Mouse (Mus musculus) heart, embryonic 14.5 days (tissue): Measurements from ENCODE around the gene Phc2. TPM values are rescaled to one million over a fixed set of nuclear protein-coding genes. Genes with fewer than 3 reads are reported as not detected.
"Not testable (repeated sequence)": the region's sequence is repeated elsewhere in the genome, so short reads cannot be mapped to it uniquely, and the experiment has no call there.

Experiments
- ATAC-seq: fragments of 200-750 bp; cut with Nextera tagmentation; 2 replicates; pipeline ENCODE4 v1.8.0; 2017; ENCODE audit warnings: low read depth, moderate TSS enrichment; ENCODE audit not compliant: insufficient number of reproducible peaks, insufficient read depth, low FRiP score
- H3K27ac ChIP-seq, 2 experiments: fragments of 200-500 bp in 1 of 2; fragments of 300-500 bp in 1 of 2; sonication (generic) in 1 of 2; replicated peaks in 1 of 2; 2 replicates each; pipeline ENCODE4 v1.5.1; 2012 to 2014; ENCODE audit warnings: low read depth in 2 of 2, low read length in 2 of 2, control low read depth in 1 of 2, mild to moderate bottlenecking in 1 of 2, mixed read lengths in 1 of 2; ENCODE audit not compliant: control insufficient read depth in 1 of 2, insufficient read depth in 1 of 2
- H3K27me3 ChIP-seq: fragments of 300-500 bp; sonication (generic); 2 replicates; pipeline ENCODE4 v1.6.1; 2014; ENCODE audit warnings: mild to moderate bottlenecking, low read length, control low read depth; ENCODE audit not compliant: control insufficient read depth, insufficient read depth
- H3K36me3 ChIP-seq: fragments of 300-500 bp; sonication (generic); 2 replicates; pipeline ENCODE4 v1.6.1; 2014; ENCODE audit warnings: mild to moderate bottlenecking, control low read depth, low read length, mixed read lengths; ENCODE audit not compliant: control insufficient read depth, insufficient read depth
- H3K4me1 ChIP-seq, 2 experiments: fragments of 200-500 bp in 1 of 2; fragments of 300-500 bp in 1 of 2; sonication (generic) in 1 of 2; 2 replicates each; pipeline ENCODE4 v1.6.1; 2012 to 2014; ENCODE audit warnings: low read length in 2 of 2, control low read depth in 1 of 2, mixed read lengths in 1 of 2; ENCODE audit not compliant: control insufficient read depth in 2 of 2, insufficient read depth in 2 of 2
- H3K4me2 ChIP-seq: fragments of 300-500 bp; sonication (generic); 2 replicates; pipeline ENCODE4 v1.6.1; 2014; ENCODE audit warnings: mild to moderate bottlenecking, low read length
- H3K4me3 ChIP-seq, 2 experiments: fragments of 200-500 bp in 1 of 2; fragments of 300-500 bp in 1 of 2; sonication (generic) in 1 of 2; 2 replicates each; pipeline ENCODE4 v1.5.1; 2012 to 2014; ENCODE audit warnings: low read length in 2 of 2, mild to moderate bottlenecking in 2 of 2, control low read depth in 1 of 2, low read depth in 1 of 2, moderate library complexity in 1 of 2; ENCODE audit not compliant: control insufficient read depth in 1 of 2, insufficient read depth in 1 of 2
- H3K9ac ChIP-seq: fragments of 300-500 bp; sonication (generic); 2 replicates; pipeline ENCODE4 v1.6.1; 2014; ENCODE audit warnings: mild to moderate bottlenecking, low read length
- H3K9me3 ChIP-seq: fragments of 300-500 bp; sonication (generic); 2 replicates; pipeline ENCODE4 v1.6.1; 2016; ENCODE audit warnings: low read length, control low read depth; ENCODE audit not compliant: control insufficient read depth
- whole genome bisulfite sequencing: fragments of 180-500 bp; shearing (Covaris S2); extraction: QIAGEN DNeasy Blood & Tissue Kit; methylation state at CpG from one replicate; pipeline ENCODE4 v1.1.7; 2014; 5-methylcytosine and 5-hydroxymethylcytosine counted together
- polyA plus RNA-seq: library from polyadenylated mRNA; unstranded; fragments of >200 nt; fragmentation: Nextera tagmentation; extraction: Ambion mirVana; gene quantifications from 2 replicates; pipeline ENCODE4 v1.2.1, GENCODE M21; 2014

Phc2 gene
- polyA plus RNA-seq, 1 experiment from 2014 or later = 42.5 TPM

DNA sequence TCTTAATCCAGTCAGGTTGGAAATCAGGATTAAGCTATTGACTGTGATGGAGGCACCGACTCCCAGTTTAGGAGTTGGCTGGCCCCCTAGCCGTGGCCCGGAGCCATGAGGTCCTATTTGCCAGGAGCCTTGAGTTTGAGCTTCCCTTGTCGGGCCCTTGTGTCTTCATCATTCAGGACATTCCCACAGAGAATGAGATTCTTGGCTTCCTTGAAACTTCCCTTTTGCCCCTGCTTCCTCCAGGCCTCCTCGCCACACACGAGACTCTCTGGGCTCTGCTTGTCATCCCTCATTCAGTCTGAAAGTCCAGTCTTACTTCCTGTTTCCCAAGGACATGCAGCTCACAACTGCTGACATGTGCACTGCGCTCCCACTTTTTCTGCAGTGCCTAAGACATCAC is 11.9 kb downstream of the Phc2 start:
- not testable (repeated sequence) for H3K4me3 ChIP-seq, ATAC-seq

DNA sequence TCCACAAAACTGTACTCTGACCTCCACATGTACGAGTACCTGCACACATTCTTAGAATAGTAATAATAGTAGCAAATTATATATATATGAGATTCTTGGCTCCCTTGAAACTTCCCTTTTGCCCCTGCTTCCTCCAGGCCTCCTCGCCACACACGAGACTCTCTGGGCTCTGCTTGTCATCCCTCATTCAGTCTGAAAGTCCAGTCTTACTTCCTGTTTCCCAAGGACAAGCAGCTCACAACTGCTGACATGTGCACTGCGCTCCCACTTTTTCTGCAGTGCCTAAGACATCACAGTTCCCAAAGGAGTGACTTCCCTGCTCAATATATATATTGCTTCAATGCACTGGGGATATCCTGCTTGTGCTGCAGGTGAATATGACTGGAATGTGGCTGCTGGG is 12.7 kb downstream of the Phc2 start:
- not testable (repeated sequence) for H3K27ac ChIP-seq, ATAC-seq, H3K9ac ChIP-seq, H3K27me3 ChIP-seq, H3K4me2 ChIP-seq, H3K4me3 ChIP-seq, H3K9me3 ChIP-seq, H3K4me1 ChIP-seq, H3K36me3 ChIP-seq
- WGBS = 47% methylated on average over 4 of the region's 4 CpGs

More for the DNA sequence above, 11.9 kb downstream of the Phc2 start:
- H3K9ac ChIP-seq, H3K36me3 ChIP-seq, H3K4me2 ChIP-seq, H3K9me3 ChIP-seq, H3K27ac ChIP-seq, H3K4me1 ChIP-seq, H3K27me3 ChIP-seq: not testable (repeated sequence)
- 49% methylated on average over 7 of the region's 7 CpGs for WGBS

DNA sequence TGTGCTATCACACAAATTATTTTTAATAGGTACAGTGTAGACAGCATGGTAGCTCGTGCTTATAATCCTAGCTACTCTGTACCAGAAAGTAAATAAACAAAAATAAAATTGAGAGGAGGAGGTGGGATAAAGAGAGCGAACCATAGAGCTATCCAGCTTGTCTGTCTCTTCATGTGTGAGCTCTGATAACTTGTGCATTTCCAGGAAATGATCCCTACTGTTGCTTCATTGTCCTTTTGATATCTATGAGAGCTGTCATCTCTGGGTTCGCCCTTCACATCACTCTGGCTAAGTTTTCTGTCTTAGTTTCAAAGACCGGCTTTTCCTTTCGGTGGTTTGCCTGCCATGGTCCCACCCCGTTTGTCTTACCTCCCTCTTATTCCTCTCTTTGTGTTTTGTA is 14.7 kb downstream of the Phc2 start:
- Histone ChIP-seq H3K9ac (no peak overlapping the region), H3K4me1 (peaks cover 0 to 4% of the 10 kb centered on the region in 2 experiments; a peak in 2 of 4 replicates), H3K36me3 (no peaks in the 10 kb centered on the region), H3K27ac (no peak overlapping the region), H3K9me3 (no peaks in the 10 kb centered on the region), H3K4me3 (no peak overlapping the region), H3K4me2 (no peak overlapping the region), H3K27me3 (no peaks in the 10 kb centered on the region)
- no peak for ATAC-seq
- 65% methylated on average over 6 of the region's 6 CpGs for WGBS

DNA sequence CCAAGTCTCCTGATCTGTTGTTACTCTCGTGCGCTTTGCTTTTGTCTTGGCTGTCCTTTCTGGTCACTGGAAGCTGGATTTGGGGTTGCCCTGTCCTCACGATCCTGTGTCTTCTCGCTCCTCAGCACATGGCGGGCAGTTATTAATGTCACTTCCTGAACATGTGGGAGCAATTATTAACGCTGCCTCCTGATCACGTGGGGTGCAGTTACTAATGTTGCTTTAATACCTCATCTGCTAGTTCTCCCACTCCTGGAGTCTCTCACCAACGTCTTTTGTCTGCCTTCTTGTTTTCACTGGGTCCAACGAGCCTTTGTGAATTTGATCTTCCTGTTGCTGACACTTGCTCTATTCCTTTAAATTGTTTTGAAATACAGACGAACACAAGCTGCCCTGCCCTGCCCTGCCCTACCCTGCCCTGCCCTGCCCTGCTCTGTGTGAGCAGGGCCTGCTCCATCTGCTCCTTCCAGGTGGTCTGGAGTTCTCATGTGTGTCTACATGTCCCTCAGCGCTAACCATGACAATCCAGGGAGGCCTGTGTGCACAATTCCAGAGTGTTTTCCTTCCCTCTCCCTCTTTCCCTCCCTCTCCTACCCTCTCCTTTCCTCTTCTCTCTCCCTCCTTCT is 16.2 kb downstream of the Phc2 start:
- Histone ChIP-seq H3K27me3 (no peaks in the 10 kb centered on the region), H3K27ac (no peak overlapping the region), H3K9me3 (no peaks in the 10 kb centered on the region), H3K4me2 (no peak overlapping the region), H3K4me3 (no peak overlapping the region), H3K4me1 (peaks cover 0 to 4% of the 10 kb centered on the region in 2 experiments; a peak in 2 of 4 replicates), H3K9ac (no peak overlapping the region), H3K36me3 (no peaks in the 10 kb centered on the region)
- 51% methylated on average over 11 of the region's 11 CpGs for WGBS
- no peak for ATAC-seq

DNA sequence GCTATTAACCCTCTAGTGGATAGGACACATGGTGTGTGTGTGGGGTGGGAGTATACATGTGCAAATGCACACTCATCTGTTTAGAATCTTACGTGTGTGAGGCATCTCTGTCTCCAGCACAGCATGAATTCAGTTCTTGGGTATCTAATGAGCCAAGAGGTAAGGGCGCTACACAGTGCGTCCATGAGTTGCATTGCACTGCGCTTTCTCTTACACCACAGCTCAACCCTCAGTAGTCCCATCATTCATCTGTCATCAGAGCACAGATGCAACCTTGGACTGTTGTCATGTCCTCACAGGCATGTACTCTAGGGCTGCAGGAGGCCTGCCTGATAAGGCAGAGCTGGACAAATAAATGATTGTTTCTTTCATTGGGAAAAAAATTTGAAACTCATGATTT is 18.0 kb downstream of the Phc2 start:
- no peak for ATAC-seq

DNA sequence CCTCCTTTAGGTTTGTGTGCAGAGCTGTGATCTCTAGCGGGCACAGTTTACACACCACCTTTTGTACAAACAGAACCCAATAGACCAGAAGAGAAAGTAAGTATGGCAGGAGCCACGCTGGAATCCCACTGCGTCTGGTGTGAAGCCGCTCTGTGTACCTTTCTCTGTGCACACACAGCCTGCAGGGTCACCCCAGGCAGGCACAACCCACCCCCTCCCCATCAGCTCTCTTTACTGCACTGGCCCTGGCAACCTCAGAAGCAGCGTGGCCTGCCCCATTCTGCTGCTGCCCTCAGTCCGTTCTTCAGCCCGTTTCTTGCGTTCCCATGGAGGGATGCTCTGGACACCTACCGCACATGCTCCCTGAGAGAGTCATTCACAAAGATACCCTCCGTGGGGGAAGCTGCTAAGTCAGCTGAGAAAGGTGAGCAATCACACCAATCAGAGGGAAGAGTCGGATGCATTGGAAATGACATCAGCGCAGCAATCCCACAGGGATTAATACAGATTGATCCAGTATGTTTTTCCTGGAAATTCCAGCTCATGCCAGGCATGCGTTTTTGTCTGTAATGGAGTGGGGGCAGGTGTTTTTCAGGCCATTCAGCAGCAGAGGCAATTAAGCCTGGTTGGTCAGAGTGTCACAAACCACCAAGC is 24.2 kb downstream of the Phc2 start:
- Histone ChIP-seq H3K9ac (no peak overlapping the region), H3K4me1 (peaks cover 0 to 3% of the 10 kb centered on the region in 2 experiments; a peak in 1 of 4 replicates), H3K9me3 (no peaks in the 10 kb centered on the region), H3K27ac (no peak overlapping the region), H3K27me3 (no peaks in the 10 kb centered on the region), H3K4me2 (no peak overlapping the region), H3K4me3 (no peak overlapping the region), H3K36me3 (no peaks in the 10 kb centered on the region)
- no peak for ATAC-seq
- WGBS = 71% methylated on average over 13 of the region's 13 CpGs

More for the DNA sequence above, 18.0 kb downstream of the Phc2 start:
- H3K4me2 ChIP-seq = no peak overlapping the region
- H3K9ac ChIP-seq = no peak overlapping the region
- no peak overlapping the region for H3K27ac ChIP-seq
- 91% methylated on average over 4 of the region's 4 CpGs for WGBS
- H3K27me3 ChIP-seq = no peaks in the 10 kb centered on the region
- H3K4me1 ChIP-seq = peaks cover 0 to 4% of the 10 kb centered on the region in 2 experiments; a peak in 2 of 4 replicates
- H3K36me3 ChIP-seq = no peaks in the 10 kb centered on the region
- no peak overlapping the region for H3K4me3 ChIP-seq
- H3K9me3 ChIP-seq = no peaks in the 10 kb centered on the region

DNA sequence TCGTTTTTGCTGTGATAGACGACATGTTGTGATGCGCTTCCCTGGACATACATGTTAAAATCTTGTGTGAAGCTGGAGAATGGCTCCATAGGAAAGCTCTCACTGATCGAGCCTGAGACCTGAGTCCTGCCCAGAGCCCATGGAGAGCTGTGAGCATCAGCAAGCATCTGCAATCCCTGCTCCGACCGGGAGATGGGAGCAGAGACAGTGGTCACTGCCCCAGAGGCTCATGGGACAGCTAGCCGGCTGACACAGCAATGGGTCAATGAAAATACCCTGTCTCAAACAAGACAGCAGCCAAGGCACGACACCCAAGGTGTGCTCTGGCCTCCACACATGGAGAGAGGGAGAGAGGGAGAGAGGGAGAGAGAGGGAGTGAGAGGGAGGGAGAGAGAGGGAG is 26.6 kb downstream of the Phc2 start:
- Histone ChIP-seq H3K9ac (no peak overlapping the region), H3K9me3 (no peaks in the 10 kb centered on the region), H3K27me3 (peaks cover 3% of the 10 kb centered on the region; the same call in 1 of the 2 replicates), H3K4me1 (peaks cover 0 to 3% of the 10 kb centered on the region in 2 experiments; a peak in 1 of 4 replicates), H3K4me2 (no peak overlapping the region), H3K27ac (no peak overlapping the region), H3K36me3 (no peaks in the 10 kb centered on the region), H3K4me3 (no peak overlapping the region)
- ATAC-seq = no peak
- 50% methylated on average over 8 of the region's 8 CpGs for WGBS
